Mouse (Mus musculus) layer of hippocampus, postnatal 14 days (tissue): Measurements from ENCODE around the gene Chst10. TPM values are rescaled to one million over a fixed set of nuclear protein-coding genes. Genes with fewer than 3 reads are reported as not detected.

Experiments used
- DNase-seq, 2 experiments: peaks; one replicate each; pipeline ENCODE4 v3.0.0; 2021 to 2022; ENCODE audit warnings: low spot score in 2 of 2, mixed read lengths in 1 of 2
- total RNA-seq, 2 experiments: library from RNA; stranded (reverse); gene quantifications; 2 replicates each; pipeline ENCODE4 v1.2.3; 2021

Gene Chst10
- total RNA-seq, 2 experiments from 2014 or later, result 46.7 to 52.4 TPM

DNA sequence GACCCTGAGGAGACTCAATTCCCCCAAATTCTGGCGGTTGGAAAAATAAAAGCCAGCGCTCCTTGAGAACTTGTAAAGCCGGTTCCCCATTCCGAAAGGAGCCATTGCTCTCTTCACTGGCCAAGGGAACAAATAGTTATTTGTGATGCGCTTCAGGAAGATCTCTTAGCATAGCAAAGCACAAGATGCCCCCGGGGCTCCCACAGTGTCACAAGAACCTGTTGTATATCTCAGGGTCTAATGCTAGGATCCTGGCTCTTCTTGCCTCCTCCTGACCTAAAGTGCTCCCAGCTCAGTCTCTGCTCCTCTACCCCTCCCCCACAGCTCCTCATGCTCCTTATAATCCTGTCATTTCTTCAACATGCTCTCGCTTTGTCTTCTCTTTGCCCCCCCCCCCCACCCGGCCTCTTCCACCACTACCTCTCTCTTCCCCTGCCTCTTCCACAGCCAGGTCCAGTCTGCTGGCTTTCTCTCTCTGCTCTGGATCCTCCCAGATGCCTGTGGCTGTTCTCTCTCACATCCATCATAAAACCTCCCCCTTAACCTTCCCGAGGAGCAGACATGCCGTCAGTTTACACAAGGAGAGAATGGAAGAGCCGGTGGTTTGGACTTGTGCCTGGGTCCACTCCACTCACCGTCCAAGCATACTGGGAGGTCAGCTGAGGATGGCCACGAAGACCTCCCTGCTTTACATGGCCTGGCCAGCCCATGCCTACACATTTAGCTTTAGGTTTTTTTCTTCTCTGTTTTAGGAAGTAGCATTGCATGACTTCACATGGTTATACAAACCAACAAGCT, 28.4 kb downstream of the Chst10 start:
- DNase-seq, result no peak

DNA sequence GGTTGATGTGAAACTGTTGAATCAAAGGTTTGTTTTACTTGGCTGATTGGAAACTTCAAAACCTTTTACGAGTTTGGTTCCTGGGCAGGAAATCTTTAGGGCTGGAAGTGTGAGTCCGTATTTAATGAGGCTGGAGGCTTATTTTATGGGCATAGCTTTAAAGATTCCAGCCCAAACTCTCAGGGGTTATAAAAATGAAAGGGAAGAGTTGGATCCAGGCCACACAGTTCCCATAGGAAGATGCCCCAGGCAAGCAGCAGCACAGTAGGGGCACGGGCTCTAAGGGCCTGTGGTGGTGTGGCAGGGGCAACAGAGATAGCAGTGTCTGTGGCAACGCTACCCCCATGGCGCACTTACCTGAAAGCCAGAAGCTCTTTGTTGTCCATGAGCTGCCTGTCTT, 31.7 kb downstream of the Chst10 start:
- no peak for DNase-seq

DNA sequence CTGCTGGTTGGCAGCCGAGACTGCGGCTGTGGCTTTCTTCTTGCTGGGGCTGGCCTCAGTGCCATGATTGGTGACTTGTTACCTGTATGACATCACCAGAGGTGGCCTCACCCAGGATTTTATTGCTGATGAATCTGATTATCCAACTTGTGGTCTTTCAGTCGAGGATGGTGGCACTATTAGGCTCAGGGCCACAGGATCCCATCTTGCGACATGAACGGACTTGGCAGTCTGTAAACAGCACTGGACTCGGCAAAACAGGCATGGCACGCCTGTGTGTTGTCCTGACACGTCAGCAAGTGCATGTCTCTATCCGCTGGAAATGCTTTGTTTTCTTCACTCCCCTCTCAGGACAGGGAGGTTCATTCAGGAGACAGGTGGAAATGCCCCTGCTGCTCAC, 33.6 kb downstream of the Chst10 start:
- DNase-seq, result no peak

DNA sequence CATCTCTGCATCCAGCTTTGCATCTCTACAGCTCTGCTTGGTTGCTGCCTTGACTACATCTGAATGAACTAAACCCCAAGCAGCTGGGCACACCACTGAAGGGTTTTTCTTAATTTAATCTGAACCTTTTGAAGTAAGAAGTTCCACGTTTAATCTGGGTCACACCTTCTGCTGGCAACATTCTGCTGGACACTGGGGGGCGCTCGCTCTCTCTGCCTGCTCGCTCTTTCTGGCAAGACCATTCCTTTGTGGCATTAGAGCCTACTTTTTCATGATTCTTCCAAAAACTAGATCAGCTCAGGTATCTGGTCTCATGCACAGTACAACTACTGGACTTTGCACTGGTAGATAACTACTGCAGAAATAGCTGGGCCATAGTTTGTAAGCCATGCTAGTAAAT, 35.7 kb downstream of the Chst10 start:
- peak; percentile 40 to 46 for DNase-seq

DNA sequence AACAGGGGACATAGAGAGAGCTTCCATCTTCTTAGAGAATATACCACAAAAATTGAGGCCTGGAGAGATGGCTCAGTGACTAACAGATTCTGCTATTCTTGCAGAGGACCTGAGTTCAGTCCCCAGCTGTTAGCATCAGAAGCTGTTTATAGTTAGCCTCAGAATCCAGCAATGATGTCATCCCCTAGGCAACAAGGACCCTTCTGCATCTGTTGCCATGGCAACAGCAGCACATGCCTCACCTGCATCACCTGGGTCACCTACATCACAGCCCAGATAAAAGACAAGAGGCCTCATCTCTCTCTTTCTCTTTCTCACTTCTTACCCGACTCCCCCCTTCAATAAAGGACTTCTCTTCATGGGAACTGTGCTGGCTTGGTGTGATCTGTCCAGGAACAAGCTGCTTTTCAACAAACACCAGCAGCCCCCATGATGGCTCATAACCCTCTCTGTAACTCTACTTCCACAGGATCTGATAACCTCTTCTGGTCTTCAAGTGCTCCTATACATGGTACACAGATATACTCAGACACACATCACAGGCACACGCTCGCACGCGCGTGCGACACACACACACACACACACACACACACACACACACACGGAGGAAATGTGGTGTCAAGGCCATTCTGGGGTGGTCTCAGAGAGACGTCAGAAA, 37.0 kb downstream of the Chst10 start:
- no peak for DNase-seq

DNA sequence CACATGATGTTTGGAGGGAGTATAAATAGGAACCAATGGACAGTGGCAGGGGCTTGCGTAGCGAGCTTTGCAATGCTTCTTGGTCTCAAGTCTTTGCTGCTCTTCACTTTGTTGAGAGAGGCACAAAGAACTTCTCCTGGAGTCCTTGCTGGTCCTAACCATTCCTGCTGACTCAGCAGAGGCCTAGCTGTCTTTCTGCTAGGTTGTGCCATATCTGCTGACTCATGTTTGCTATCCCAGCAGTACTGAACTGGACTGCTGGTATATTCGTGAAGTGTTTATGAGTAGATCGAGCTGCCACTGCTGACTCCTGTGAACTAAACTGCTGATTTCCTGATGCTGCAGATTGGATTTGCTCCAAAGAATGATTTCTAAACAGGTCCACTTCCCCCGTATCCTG, 37.8 kb downstream of the Chst10 start:
- DNase-seq, result no peak

DNA sequence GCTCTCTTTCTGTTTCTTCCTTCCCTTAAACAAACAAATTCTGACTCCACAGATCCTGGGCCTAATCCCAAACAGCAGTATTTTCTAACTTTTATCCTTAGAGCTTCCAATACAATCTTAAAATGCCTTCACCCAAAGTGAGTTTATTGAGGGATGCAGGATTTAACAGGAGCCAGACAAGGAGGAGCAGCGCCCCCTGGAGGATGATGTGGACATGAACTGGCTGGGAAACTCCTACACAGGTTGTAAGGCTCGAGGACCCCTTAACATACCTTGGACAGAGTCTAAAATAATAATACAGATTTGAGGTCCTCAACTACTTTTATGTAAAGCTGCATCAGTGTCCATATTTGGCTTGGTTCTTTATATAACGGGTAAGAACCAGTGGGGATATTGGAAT, 41.8 kb downstream of the Chst10 start:
- peak; percentile 54 to 77 for DNase-seq

DNA sequence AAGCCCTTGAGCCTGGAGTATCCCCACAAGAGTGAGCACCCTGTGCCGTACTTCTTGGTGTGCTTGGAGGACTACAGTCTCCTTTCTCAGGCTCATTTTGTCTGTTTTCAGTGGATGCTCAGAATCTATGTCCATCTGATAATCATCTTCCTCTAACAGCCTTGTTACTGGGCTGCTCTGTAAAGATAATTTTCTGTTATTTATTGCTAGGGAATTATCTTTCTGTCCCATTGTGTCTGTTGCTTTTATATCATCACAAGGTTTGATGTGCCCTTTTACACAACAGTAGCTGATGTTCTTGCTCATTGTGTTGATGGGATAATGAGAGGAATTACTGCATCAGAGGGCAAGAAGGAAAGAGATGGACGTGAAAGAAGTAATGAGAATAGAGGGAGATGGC, 45.7 kb downstream of the Chst10 start:
- DNase-seq, result no peak

DNA sequence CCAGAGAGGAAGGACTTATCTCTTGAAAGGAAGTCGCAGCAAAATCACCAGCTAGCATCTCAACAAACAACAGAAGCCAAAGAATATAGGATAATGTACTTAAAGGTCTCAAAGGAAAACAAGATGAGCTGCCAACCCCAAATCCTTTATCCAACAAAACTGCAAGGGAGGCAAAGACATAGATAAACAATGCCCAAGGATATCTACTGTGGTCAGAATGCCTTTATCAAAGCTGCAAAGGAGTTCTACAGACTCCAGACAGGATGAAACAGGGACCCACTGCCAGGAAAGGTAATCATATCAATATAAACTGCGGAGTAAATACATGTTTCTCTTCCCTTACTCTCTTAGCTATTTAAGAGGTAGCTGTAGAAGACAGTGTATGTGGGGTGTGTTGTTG, 47.3 kb downstream of the Chst10 start:
- no peak for DNase-seq

DNA sequence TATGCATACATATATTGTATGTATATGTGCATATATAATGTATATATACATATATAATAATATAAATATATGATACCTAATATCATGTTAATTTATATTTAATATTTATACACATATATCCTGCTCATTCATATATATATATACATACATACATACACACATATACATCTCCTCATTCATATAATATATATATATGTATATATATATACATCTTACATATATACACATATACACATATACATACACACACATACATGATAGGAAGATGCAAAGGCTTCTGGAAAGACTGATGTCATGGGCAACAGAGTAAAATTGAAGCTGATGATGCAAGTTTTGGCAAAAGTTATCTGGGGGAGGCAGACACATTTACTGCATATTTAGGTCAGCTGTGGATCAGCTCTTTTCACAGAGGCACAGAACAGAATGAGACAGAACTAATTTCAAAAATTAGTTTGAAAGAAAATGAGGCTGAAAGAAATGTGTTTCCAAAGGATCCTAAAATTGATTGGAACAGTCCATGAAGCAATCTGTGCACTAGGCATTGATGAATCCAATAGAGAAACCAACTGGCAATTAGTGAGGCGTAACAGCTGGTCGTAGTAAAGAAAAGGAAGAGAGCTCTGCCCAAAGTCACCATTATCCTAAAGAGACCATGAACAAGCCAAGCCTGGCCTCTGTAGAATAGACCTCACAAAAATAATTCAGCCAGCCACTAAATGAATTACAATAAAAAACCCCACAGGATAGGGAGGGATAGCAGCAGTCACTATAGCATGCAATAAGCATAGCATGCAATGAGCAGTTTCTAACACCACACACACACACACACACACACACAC, 49.3 kb downstream of the Chst10 start:
- DNase-seq, result peak; percentile 34 to 70

DNA sequence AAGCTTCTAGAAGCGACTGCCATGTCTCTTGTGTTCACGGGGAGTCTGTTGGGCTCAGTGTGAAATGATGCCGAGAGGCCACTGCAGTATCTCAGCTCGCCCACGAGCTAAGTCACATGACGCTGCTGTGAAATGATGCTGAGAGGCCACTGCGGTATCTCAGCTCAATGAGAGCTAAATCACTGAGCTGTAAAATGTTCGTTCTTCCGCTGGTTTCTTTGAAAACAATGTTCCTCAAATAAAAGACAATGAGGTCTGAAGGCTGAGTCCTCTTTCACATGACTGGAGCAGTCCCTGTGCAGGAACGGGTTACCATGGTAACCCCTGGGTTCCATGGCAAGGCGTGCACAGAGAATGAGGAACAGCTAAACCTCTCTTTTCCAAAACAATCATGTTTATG, 50.0 kb downstream of the Chst10 start:
- peak; percentile 62 to 64 for DNase-seq

DNA sequence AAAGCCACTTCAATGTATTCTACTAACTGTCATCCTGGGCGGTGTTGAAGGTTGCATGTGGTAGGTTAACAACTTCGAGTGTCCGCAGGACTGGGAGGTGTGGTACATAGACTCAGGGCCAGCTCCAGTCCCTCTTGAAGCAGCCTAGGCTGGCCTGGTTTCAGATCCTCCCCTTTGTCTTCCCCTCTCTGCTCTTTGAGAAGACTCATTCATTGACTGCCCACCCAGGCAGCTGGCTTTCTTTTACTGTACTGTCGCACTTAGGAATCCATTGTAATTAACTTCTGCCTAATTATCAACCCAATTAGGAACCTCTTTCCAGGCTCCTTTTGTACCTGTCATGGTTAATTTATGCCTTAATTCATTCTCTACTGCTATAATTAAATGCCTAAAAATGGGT, 54.7 kb downstream of the Chst10 start:
- no peak for DNase-seq

DNA sequence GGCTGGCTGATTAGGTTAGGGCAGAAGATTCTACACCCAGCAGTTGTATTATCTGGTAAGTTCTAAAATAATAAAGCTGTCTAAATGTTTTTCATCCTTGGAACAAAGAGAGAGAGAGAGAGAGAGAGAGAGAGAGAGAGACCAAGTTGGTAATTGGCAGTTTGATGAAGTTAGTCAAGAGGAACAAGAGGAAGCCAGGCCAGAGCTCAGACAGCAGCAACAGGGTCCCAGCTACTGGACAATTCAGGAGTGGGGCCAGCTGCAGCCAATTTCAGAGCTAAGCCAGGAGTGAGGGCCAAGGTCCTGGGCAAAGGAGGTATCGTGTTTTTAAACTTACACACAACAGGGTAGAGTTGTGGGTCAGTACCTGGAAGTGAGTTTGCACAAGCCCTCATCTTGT, 55.1 kb downstream of the Chst10 start:
- DNase-seq, result no peak

DNA sequence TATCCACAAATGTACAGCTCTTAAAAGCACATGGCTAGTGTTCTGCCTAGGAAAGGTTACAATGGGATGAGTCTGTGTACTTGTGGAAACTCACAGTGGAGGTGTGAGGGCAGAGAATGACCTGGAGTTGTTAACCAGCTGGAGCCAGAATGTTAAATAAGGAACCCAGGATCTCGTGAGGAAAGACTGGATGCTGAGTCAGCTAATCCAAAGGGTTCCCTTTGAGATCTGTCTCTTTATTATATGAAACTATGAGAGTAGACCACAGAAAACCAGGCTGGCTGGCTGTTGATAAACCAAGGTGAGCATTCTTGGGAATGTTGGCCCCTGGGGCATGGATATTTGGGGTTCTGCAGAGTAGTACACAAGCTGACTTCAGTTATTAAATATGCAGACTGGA, 58.0 kb downstream of the Chst10 start:
- DNase-seq, result no peak

DNA sequence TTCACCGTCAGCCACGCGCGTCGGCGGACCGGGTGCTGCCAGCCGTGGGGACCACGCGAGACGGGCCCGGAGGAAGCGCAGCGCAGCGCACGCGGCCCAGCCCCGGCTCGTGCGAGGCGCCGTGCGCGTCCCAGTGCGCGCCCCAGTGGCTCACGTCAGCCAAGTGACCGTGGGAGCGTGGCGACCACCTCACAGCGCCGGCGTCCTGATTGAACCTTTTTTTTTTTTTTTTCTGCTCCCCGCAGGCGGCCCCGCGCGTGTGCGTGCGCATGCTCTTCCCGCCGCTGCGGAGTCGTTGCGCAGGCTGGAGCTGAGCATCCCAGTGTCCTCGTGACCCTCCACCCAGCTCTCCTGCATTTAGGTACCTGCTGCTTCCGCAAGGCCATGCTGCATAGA, 61.5 kb downstream of the Chst10 start, which contains the start of gene Lonrf2:
Gene Lonrf2 (minus strand): TSS at position 235 of the 396 bp plus-strand sequence.
- peak; percentile 76 to 80 for DNase-seq

DNA sequence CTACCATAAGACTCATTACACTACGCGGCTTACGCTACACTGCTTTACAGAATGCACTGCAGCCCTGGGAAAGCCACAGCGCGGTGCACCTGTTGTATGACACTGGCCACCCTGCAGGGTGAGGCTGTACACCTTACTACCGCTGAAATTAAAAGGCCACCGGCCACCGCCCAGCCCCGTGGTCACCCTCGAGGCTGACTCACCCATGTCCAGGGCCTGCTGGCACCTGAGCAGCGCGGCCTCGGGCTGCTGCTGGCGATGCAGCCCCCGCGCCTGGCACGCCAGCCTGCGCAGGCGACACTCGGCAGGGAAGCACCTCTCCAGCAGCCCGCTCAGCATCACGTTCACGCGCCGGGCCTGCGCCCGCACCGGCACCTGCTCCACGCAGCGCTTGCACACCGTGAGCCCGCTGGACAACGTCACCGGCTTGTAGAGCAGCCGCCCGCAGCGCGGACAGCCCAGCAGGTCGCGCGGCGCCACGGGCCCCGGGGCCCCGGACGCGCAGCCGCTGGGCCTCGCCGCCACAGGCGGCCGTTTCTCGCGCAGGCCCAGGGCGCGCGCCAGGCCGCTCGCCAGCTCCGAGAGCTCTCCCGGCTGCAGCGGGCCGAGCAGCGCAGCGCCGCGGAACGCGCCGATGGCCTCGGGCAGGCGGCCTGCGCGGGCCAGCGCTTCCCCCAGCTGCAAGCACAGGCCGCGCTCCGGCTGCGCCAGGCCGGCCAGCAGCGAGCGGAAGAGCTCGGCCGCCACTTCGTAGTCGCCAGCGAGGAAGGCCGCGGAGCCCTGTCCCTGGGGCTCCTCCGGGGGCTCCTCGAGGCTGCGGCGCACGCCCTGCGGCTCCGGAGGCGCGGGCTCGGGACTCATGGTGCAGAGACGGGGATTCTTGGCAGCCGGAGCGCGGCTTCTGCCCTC, 62.1 kb downstream of the Chst10 start:
- peak; percentile 39 to 66 for DNase-seq

DNA sequence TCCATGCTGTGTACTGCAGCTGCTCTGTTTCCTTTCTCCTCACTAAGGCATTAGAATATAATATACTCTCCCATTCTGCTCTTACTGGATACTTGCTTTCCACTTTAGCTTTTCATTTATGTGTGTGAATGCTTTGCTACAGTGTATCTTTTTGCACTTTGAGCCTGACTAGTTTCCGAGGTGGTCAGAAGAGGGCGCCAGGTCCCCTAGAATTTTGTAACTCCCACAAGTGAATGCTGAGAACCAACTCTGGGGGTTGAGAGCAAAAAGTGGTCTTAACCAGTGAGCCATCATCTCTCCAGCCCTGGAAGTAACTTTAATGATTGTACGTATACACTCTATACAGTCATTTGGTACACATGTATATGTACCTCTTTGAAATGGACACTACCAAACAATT, 63.1 kb downstream of the Chst10 start:
- peak in 1 of 2 experiments; percentile 34 for DNase-seq

DNA sequence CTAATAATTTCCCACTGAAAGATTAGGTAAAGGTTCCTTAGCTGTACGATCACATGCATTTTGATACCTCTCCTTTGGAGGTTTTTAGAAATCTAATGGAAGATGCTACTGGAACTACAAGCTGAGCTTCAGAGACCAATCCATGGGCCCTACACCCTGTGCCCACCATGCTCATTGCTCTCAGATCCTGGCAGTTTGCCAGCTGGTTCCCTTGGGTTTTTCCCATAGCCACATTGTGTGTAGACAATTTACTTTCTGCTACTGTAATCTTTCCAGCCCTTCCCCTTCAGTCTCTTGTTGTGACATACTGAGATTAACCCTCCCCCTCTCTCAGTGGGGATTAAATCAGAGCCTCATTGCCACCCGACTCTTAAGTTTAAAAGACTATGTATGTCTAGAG, 73.0 kb downstream of the Chst10 start:
- peak in 1 of 2 experiments; percentile 28 for DNase-seq

DNA sequence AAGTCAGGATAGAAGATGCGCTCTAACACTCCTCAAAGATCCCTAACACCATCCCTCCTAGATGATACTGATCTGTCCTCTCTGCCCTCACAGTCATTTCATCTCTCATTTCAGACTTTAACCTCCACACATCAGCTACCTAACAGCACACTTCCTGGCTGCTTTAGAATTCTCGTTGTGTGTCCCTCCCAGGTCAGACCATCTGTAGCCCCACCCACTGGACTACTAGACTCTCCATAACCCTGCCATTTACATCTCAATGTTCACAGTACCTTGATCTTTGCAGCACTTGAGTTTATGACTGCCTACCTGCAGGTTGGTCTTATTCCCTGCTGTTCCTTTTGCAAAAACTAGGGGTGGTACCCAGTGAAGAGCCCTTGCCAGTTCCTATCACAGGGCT, 74.1 kb downstream of the Chst10 start:
- DNase-seq, result no peak

DNA sequence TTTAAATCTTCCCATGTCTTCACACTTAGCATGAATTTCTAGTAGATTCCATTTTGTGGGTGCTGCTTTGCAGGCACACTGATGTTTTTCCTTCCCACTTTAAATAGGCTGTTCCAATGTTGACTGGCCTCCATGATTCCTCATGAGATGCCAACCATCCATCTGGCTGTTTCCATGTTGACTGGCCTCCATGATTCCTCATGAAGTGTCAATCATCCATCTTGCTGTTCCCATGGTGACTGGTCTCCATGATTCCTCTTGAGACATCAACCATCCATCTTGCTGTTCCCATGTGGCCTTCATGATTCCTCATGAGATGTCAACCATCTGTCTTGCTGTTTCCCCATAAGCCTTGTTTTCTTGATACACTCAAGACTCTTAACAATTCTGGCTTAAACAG, 78.3 kb downstream of the Chst10 start:
- DNase-seq, result peak in 1 of 2 experiments; percentile 23

DNA sequence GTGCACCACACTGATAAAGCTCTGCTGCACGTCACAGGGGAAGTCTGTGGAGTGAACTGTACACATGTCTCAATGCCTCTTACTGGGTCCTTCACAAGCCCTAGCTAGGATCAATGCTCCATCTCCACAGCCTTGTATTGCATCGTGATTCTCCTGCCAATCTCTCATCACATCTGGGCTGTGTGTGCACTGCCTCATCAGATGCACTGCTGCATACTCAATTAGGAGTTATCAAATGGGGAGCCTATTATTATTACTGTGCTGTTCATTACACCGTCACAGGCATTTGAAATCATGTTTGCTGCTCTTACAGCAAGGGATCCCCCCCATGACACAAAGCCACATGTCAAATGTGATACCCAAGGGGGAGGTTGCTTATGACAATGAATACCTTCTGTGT, 80.3 kb downstream of the Chst10 start:
- DNase-seq, result no peak
